Mouse (Mus musculus) forebrain, embryonic 14.5 days (tissue): ENCODE measurements around the gene Cd1d1. TPM values are rescaled to one million over a fixed set of nuclear protein-coding genes. Genes with fewer than 3 reads are reported as not detected.

Source experiments
- ATAC-seq: fragments of 200-750 bp; cut with Nextera tagmentation; 2 replicates; pipeline ENCODE4 v1.8.0; 2017; ENCODE audit warnings: mild to moderate bottlenecking, moderate library complexity
- DNase-seq: peaks from one replicate; pipeline ENCODE4 v3.0.0-alpha.2; 2015; ENCODE audit warnings: low spot score
- H3K27ac ChIP-seq: fragments of 300-500 bp; sonication (generic); 2 replicates; pipeline ENCODE4 v1.5.1; 2014; ENCODE audit warnings: low read depth, mild to moderate bottlenecking, control low read depth, low read length, moderate library complexity
- H3K27me3 ChIP-seq: fragments of 300-500 bp; sonication (generic); replicated peaks from 2 replicates; pipeline ENCODE4 v1.6.1; 2014; ENCODE audit warnings: low read length, control low read depth, mixed read lengths; ENCODE audit not compliant: control insufficient read depth, insufficient read depth
- H3K36me3 ChIP-seq: fragments of 300-500 bp; sonication (generic); 2 replicates; pipeline ENCODE4 v1.6.1; 2014; ENCODE audit warnings: low read length, control low read depth; ENCODE audit not compliant: control insufficient read depth, insufficient read depth
- H3K4me1 ChIP-seq: fragments of 300-500 bp; sonication (generic); 2 replicates; pipeline ENCODE4 v1.6.1; 2014; ENCODE audit warnings: antibody characterized with exemption, low read length, control low read depth; ENCODE audit not compliant: control insufficient read depth, insufficient read depth
- H3K4me2 ChIP-seq: fragments of 300-500 bp; sonication (generic); 2 replicates; pipeline ENCODE4 v1.6.1; 2014; ENCODE audit warnings: mild to moderate bottlenecking, control low read depth, low read length
- H3K4me3 ChIP-seq: fragments of 300-500 bp; sonication (generic); 2 replicates; pipeline ENCODE4 v1.5.1; 2014; ENCODE audit warnings: low read depth, low read length, control low read depth
- H3K9ac ChIP-seq: fragments of 300-500 bp; sonication (generic); 2 replicates; pipeline ENCODE4 v1.6.1; 2014; ENCODE audit warnings: mild to moderate bottlenecking, low read length, control low read depth, moderate library complexity
- H3K9me3 ChIP-seq: fragments of 300-500 bp; sonication (generic); replicated peaks from 2 replicates; pipeline ENCODE4 v1.6.1; 2016; ENCODE audit warnings: low read length, control low read depth, mixed read lengths; ENCODE audit not compliant: control insufficient read depth
- WGBS: fragments of 180-500 bp; shearing (Covaris S2); extraction: QIAGEN DNeasy Blood & Tissue Kit; methylation state at CpG from one replicate; pipeline ENCODE4 v1.1.7; 2014; 5-methylcytosine and 5-hydroxymethylcytosine counted together
- polyA plus RNA-seq: library from polyadenylated mRNA; unstranded; fragments of >200 nt; fragmentation: Nextera tagmentation; extraction: Ambion mirVana; gene quantifications from 2 replicates; pipeline ENCODE4 v1.2.1, GENCODE M21; 2014

The Cd1d1 gene
- polyA plus RNA-seq, 1 experiment from 2014 or later, result 35.7 TPM

GRCm38 (mm10) chr3:86983382-86983781, 15.9 kb downstream of the Cd1d1 start:
- H3K27ac ChIP-seq, result no peak overlapping the region
- no peaks in the 10 kb centered on the region for H3K36me3 ChIP-seq
- DNase-seq (no peak), ATAC-seq (no peak)
- no peak overlapping the region for H3K4me2 ChIP-seq
- no peaks in the 10 kb centered on the region for H3K27me3 ChIP-seq
- WGBS, result 93% methylated on average over 6 of the region's 6 CpGs
- H3K4me1 ChIP-seq, result peaks cover 4% of the 10 kb centered on the region; the same call in 1 of the 2 replicates
- H3K9ac ChIP-seq, result no peak overlapping the region
- no peaks in the 10 kb centered on the region for H3K9me3 ChIP-seq
- no peak overlapping the region for H3K4me3 ChIP-seq

GRCm38 (mm10) chr3:86976546-86976945, 22.7 kb downstream of the Cd1d1 start:
- H3K4me2 ChIP-seq, result no peak overlapping the region
- no peaks in the 10 kb centered on the region for H3K27me3 ChIP-seq
- H3K4me1 ChIP-seq, result no peaks in the 10 kb centered on the region
- no peaks in the 10 kb centered on the region for H3K9me3 ChIP-seq
- H3K9ac ChIP-seq, result no peak overlapping the region
- ATAC-seq (peak; percentile 73), DNase-seq (peak; percentile 90)
- no peak overlapping the region for H3K4me3 ChIP-seq
- WGBS, result 14% methylated on average over 8 of the region's 8 CpGs
- no peaks in the 10 kb centered on the region for H3K36me3 ChIP-seq
- no peak overlapping the region for H3K27ac ChIP-seq

- no peak overlapping the region for H3K9ac ChIP-seq
- DNase-seq (peak; percentile 35), ATAC-seq (no peak)
- no peaks in the 10 kb centered on the region for H3K36me3 ChIP-seq
- H3K4me3 ChIP-seq, result no peak overlapping the region
- 84% methylated on average over 2 of the region's 2 CpGs for WGBS
- no peak overlapping the region for H3K4me2 ChIP-seq
- H3K4me1 ChIP-seq, result no peaks in the 10 kb centered on the region
- H3K27ac ChIP-seq, result no peak overlapping the region
- H3K9me3 ChIP-seq, result no peaks in the 10 kb centered on the region
- H3K27me3 ChIP-seq, result no peaks in the 10 kb centered on the region
Observed at GRCm38 (mm10) chr3:86975150-86975549, 24.1 kb downstream of the Cd1d1 start.

GRCm38 (mm10) chr3:86962665-86963435, 36.4 kb downstream of the Cd1d1 start:
- Histone ChIP-seq H3K4me3 (no peak overlapping the region), H3K9ac (no peak overlapping the region), H3K4me2 (no peak overlapping the region), H3K27ac (no peak overlapping the region), H3K9me3 (no peaks in the 10 kb centered on the region), H3K27me3 (no peaks in the 10 kb centered on the region), H3K4me1 (no peaks in the 10 kb centered on the region), H3K36me3 (no peaks in the 10 kb centered on the region)
- 86% methylated on average over 17 of the region's 17 CpGs for WGBS
- DNase-seq (no peak), ATAC-seq (no peak)

- Histone ChIP-seq H3K27ac (no peak overlapping the region), H3K4me3 (no peak overlapping the region), H3K4me1 (no peaks in the 10 kb centered on the region), H3K36me3 (no peaks in the 10 kb centered on the region), H3K27me3 (no peaks in the 10 kb centered on the region), H3K4me2 (no peak overlapping the region), H3K9me3 (no peaks in the 10 kb centered on the region), H3K9ac (no peak overlapping the region)
- no peak for DNase-seq
- 91% methylated on average over 2 of the region's 2 CpGs for WGBS
- ATAC-seq, result no peak
Observed at GRCm38 (mm10) chr3:86961395-86961669, 37.9 kb downstream of the Cd1d1 start.

- H3K36me3 ChIP-seq, result no peaks in the 10 kb centered on the region
- H3K9ac ChIP-seq, result no peak overlapping the region
- 91% methylated on average over 17 of the region's 17 CpGs for WGBS
- no peaks in the 10 kb centered on the region for H3K4me1 ChIP-seq
- ATAC-seq (no peak), DNase-seq (no peak)
- no peak overlapping the region for H3K27ac ChIP-seq
- H3K9me3 ChIP-seq, result no peaks in the 10 kb centered on the region
- H3K27me3 ChIP-seq, result no peaks in the 10 kb centered on the region
- no peak overlapping the region for H3K4me2 ChIP-seq
- no peak overlapping the region for H3K4me3 ChIP-seq
Observed at GRCm38 (mm10) chr3:86960656-86961394, 38.4 kb downstream of the Cd1d1 start.

GRCm38 (mm10) chr3:86959088-86959487, 40.2 kb downstream of the Cd1d1 start:
- DNase-seq (no peak), ATAC-seq (no peak)
- H3K27me3 ChIP-seq, result no peaks in the 10 kb centered on the region
- no peak overlapping the region for H3K9ac ChIP-seq
- H3K9me3 ChIP-seq, result no peaks in the 10 kb centered on the region
- no peaks in the 10 kb centered on the region for H3K36me3 ChIP-seq
- H3K4me1 ChIP-seq, result no peaks in the 10 kb centered on the region
- 95% methylated on average over 7 of the region's 7 CpGs for WGBS
- no peak overlapping the region for H3K4me3 ChIP-seq
- H3K4me2 ChIP-seq, result no peak overlapping the region
- no peak overlapping the region for H3K27ac ChIP-seq

- no peaks in the 10 kb centered on the region for H3K27me3 ChIP-seq
- H3K27ac ChIP-seq, result no peak overlapping the region
- DNase-seq, result no peak
- no peaks in the 10 kb centered on the region for H3K4me1 ChIP-seq
- ATAC-seq, result no peak
- no peaks in the 10 kb centered on the region for H3K36me3 ChIP-seq
- no peak overlapping the region for H3K9ac ChIP-seq
- 47% methylated on average over 4 of the region's 4 CpGs for WGBS
- peaks cover 3% of the 10 kb centered on the region; the same call in 1 of the 2 replicates for H3K9me3 ChIP-seq
- H3K4me3 ChIP-seq, result no peak overlapping the region
- H3K4me2 ChIP-seq, result no peak overlapping the region
Observed at GRCm38 (mm10) chr3:86955376-86955775, 43.9 kb downstream of the Cd1d1 start.

GRCm38 (mm10) chr3:86954521-86954920, 44.7 kb downstream of the Cd1d1 start:
- Histone ChIP-seq H3K9ac (no peak overlapping the region), H3K27ac (no peak overlapping the region), H3K4me3 (no peak overlapping the region), H3K27me3 (no peaks in the 10 kb centered on the region), H3K36me3 (no peaks in the 10 kb centered on the region), H3K4me2 (no peak overlapping the region), H3K4me1 (no peaks in the 10 kb centered on the region), H3K9me3 (peaks cover 3% of the 10 kb centered on the region; the same call in 1 of the 2 replicates)
- DNase-seq, result no peak
- 95% methylated on average over 1 of the region's 1 CpGs for WGBS
- no peak for ATAC-seq
